8 mouse cellular contexts compared by ENCODE assay signal in genomic region chr12:98746746-98747379, GRCm38 (mm10). TPM values are rescaled to one million over a fixed set of nuclear protein-coding genes. Genes with fewer than 3 reads are reported as not detected.
DNase-seq lines count a peak whose midpoint lies in the region; ATAC-seq lines count a peak whose summit lies in the region.

Zc3h14 (plus strand) TSS chr12:98746964.

- peak within 1 kb of the TSS; percentile 83 for H3K4me2 ChIP-seq in heart, embryonic 13.5 days
- H3K4me2 ChIP-seq in liver, embryonic 12.5 days, result peak within 1 kb of the TSS; percentile 81
- peak within 1 kb of the TSS; percentile 63 for H3K4me2 ChIP-seq in stomach, embryonic 15.5 days

- H3K27me3 ChIP-seq in heart, embryonic 13.5 days (replicated peaks), result no peaks in the 10 kb centered on the region
- peaks cover 3% of the 10 kb centered on the region for H3K27me3 ChIP-seq in liver, embryonic 12.5 days (replicated peaks)
- H3K27me3 ChIP-seq in stomach, embryonic 15.5 days (replicated peaks), result no peaks in the 10 kb centered on the region

- under 1% methylated on average over 81 of the region's 87 CpGs for WGBS in heart, embryonic 13.5 days
- under 1% methylated on average over 59 of the region's 87 CpGs for WGBS in liver, embryonic 12.5 days (ENCODE audit: insufficient replicate concordance)
- WGBS in stomach, embryonic 15.5 days, result under 1% methylated on average over 72 of the region's 87 CpGs

- peak within 1 kb of the TSS; percentile 97 for H3K9ac ChIP-seq in heart, embryonic 13.5 days
- peak within 1 kb of the TSS; percentile 92 for H3K9ac ChIP-seq in liver, embryonic 12.5 days
- H3K9ac ChIP-seq in stomach, embryonic 15.5 days, result peak within 1 kb of the TSS; percentile 94

- peak; percentile 97 for DNase-seq in CD4-positive helper T cell, adult 2 months (ENCODE audit: low read depth, low spot score)
- peak; percentile 82 for DNase-seq in brain, embryonic 18.5 days (ENCODE audit: low read depth, low spot score)
- peak; percentile 97 for DNase-seq in kidney, postnatal 10 days
- peak; percentile 89 to 95 for DNase-seq in natural killer cell, adult 2 months (ENCODE audit: low spot score in 2 of 2)

- H3K4me1 ChIP-seq in heart, embryonic 13.5 days, result peaks cover 40% of the 10 kb centered on the region
- peaks cover 32% of the 10 kb centered on the region for H3K4me1 ChIP-seq in liver, embryonic 12.5 days
- peaks cover 5% of the 10 kb centered on the region; the same call in 1 of the 2 replicates for H3K4me1 ChIP-seq in stomach, embryonic 15.5 days

- peak within 1 kb of the TSS; percentile 95 for H3K4me3 ChIP-seq in heart, embryonic 13.5 days
- H3K4me3 ChIP-seq in liver, embryonic 12.5 days, result peak within 1 kb of the TSS; percentile 88
- H3K4me3 ChIP-seq in stomach, embryonic 15.5 days (replicated peaks), result peak within 1 kb of the TSS; percentile 93

- peak; percentile 88 for ATAC-seq in erythroid progenitor cell, adult 5-6 weeks (replicated peaks; ENCODE audit: low FRiP score, poor library complexity, severe bottlenecking)
- peak; percentile 80 for ATAC-seq in heart, embryonic 13.5 days (ENCODE audit: extremely low read depth, insufficient number of reproducible peaks, low FRiP score, low TSS enrichment)
- peak; percentile 94 for ATAC-seq in liver, embryonic 12.5 days
- ATAC-seq in stomach, embryonic 15.5 days (ENCODE audit: insufficient read depth, low FRiP score, low read depth), result peak; percentile 92

- peaks cover 16% of the 10 kb centered on the region for H3K36me3 ChIP-seq in heart, embryonic 13.5 days
- H3K36me3 ChIP-seq in liver, embryonic 12.5 days, result peaks cover 7% of the 10 kb centered on the region; the same call in 1 of the 2 replicates
- no peaks in the 10 kb centered on the region for H3K36me3 ChIP-seq in stomach, embryonic 15.5 days

- no peaks in the 10 kb centered on the region for H3K9me3 ChIP-seq in heart, embryonic 13.5 days
- no peaks in the 10 kb centered on the region for H3K9me3 ChIP-seq in liver, embryonic 12.5 days (replicated peaks)
- no peaks in the 10 kb centered on the region for H3K9me3 ChIP-seq in stomach, embryonic 15.5 days

- peak within 1 kb of the TSS; percentile 91 for H3K27ac ChIP-seq in heart, embryonic 13.5 days (replicated peaks)
- peak within 1 kb of the TSS; percentile 91 for H3K27ac ChIP-seq in liver, embryonic 12.5 days
- peak within 1 kb of the TSS; percentile 92 for H3K27ac ChIP-seq in stomach, embryonic 15.5 days

RNA-seq across cellular contexts. Expression of gene Zc3h14, which starts in this region (rescaled TPM):
- total RNA-seq in erythroid progenitor cell, adult 5-6 weeks (2015; ENCODE audit: low replicate concordance), result 54.4 and 127 TPM in 2 replicates
- 53.1 TPM in 2 replicates for total RNA-seq in erythroid progenitor cell, adult 5-6 weeks (2017; ENCODE audit: low replicate concordance)
- polyA plus RNA-seq in heart, embryonic 13.5 days (2015; fragmentation: Nextera tagmentation; extraction: Ambion mirVana), result 81.7 and 84.2 TPM in 2 replicates
- 65.4 and 67.9 TPM in 2 replicates for polyA plus RNA-seq in liver, embryonic 12.5 days (2016; fragmentation: Nextera tagmentation; extraction: Ambion mirVana)
- 101 and 113 TPM in 2 replicates for polyA plus RNA-seq in stomach, embryonic 15.5 days (2015; fragmentation: Nextera tagmentation; extraction: Ambion mirVana)

Comparison
In these comparisons a context has a peak if more than half of its experiments do, and no peak if none do; other contexts are left out.
1. Peak in every context shown above with its lines: DNase-seq, ATAC-seq, H3K4me3 ChIP-seq and H3K27ac ChIP-seq.